Mouse (Mus musculus) heart, embryonic 16.5 days (tissue): ENCODE results near the gene Pithd1. TPM values are rescaled to one million over a fixed set of nuclear protein-coding genes. Genes with fewer than 3 reads are reported as not detected.

Experiments
- ATAC-seq: fragments of 200-750 bp; cut with Nextera tagmentation; replicated peaks from 2 replicates; pipeline ENCODE4 v1.8.0; 2017; ENCODE audit warnings: moderate number of reproducible peaks; ENCODE audit not compliant: insufficient read depth, low FRiP score; ENCODE audit errors: extremely low read depth
- H3K27ac ChIP-seq: fragments of 300-500 bp; sonication (generic); 2 replicates; pipeline ENCODE4 v1.5.1; 2014; ENCODE audit warnings: mild to moderate bottlenecking, low read length, control low read depth, moderate library complexity
- H3K27me3 ChIP-seq: fragments of 300-500 bp; sonication (generic); 2 replicates; pipeline ENCODE4 v1.6.1; 2014; ENCODE audit warnings: low read length, mixed read lengths; ENCODE audit not compliant: control insufficient read depth, insufficient read depth
- H3K36me3 ChIP-seq: fragments of 300-500 bp; sonication (generic); 2 replicates; pipeline ENCODE4 v1.6.1; 2014; ENCODE audit not compliant: control insufficient read depth, insufficient read depth
- H3K4me1 ChIP-seq: fragments of 300-500 bp; sonication (generic); 2 replicates; pipeline ENCODE4 v1.6.1; 2014; ENCODE audit warnings: low read length, mixed read lengths; ENCODE audit not compliant: control insufficient read depth, insufficient read depth
- H3K4me2 ChIP-seq: fragments of 300-500 bp; sonication (generic); 2 replicates; pipeline ENCODE4 v1.6.1; 2014; ENCODE audit warnings: low read depth, mild to moderate bottlenecking, control low read depth, low read length
- H3K4me3 ChIP-seq: fragments of 300-500 bp; sonication (generic); 2 replicates; pipeline ENCODE4 v1.5.1; 2014; ENCODE audit warnings: mild to moderate bottlenecking, control low read depth, low read length
- H3K9ac ChIP-seq: fragments of 300-500 bp; sonication (generic); 2 replicates; pipeline ENCODE4 v1.6.1; 2014; ENCODE audit warnings: low read length, control low read depth
- H3K9me3 ChIP-seq: fragments of 300-500 bp; sonication (generic); replicated peaks from 2 replicates; pipeline ENCODE4 v1.6.1; 2016; ENCODE audit warnings: low read length; ENCODE audit not compliant: control insufficient read depth
- WGBS: fragments of 180-500 bp; shearing (Covaris S2); extraction: QIAGEN DNeasy Blood & Tissue Kit; methylation state at CpG from one replicate; pipeline ENCODE4 v1.1.7; 2014; 5-methylcytosine and 5-hydroxymethylcytosine counted together
- polyA plus RNA-seq: library from polyadenylated mRNA; unstranded; fragments of >200 nt; fragmentation: Nextera tagmentation; extraction: Ambion mirVana; gene quantifications from 2 replicates; pipeline ENCODE4 v1.2.1, GENCODE M21; 2015

The Pithd1 gene
- 45.1 and 64.5 TPM in 2 replicates for polyA plus RNA-seq

- peaks cover 8% of the 10 kb centered on the region for H3K36me3 ChIP-seq
- peak within 1 kb of the TSS; percentile 96 for H3K4me2 ChIP-seq
- no peaks in the 10 kb centered on the region for H3K27me3 ChIP-seq
- peak within 1 kb of the TSS; percentile 97 for H3K4me3 ChIP-seq
- WGBS: under 1% methylated on average over 78 of the region's 81 CpGs
- peak within 1 kb of the TSS; percentile 83 for H3K27ac ChIP-seq
- peak; percentile 88 for ATAC-seq
- no peaks in the 10 kb centered on the region; the same call in 1 of the 2 replicates for H3K9me3 ChIP-seq
- peak within 1 kb of the TSS; percentile 97 for H3K9ac ChIP-seq
- H3K4me1 ChIP-seq: peaks cover 11% of the 10 kb centered on the region
Measured at GRCm38 (mm10) chr4:135986943-135987710, at the start of gene Pithd1. Gene Pithd1 (minus strand): TSS chr4:135987264.

- WGBS: 75% methylated on average over 4 of the region's 4 CpGs
Measured at GRCm38 (mm10) chr4:136035078-136035477, 48.0 kb upstream of the Pithd1 start.

GRCm38 (mm10) chr4:136033231-136033630 is 46.2 kb upstream of the Pithd1 start:
- 69% methylated on average over 1 of the region's 1 CpGs for WGBS
- Histone ChIP-seq H3K4me1 (peaks cover 7% of the 10 kb centered on the region), H3K9ac (no peak overlapping the region)

More at GRCm38 (mm10) chr4:136035078-136035477, 48.0 kb upstream of the Pithd1 start:
- no peaks in the 10 kb centered on the region for H3K36me3 ChIP-seq
- H3K9me3 ChIP-seq: no peaks in the 10 kb centered on the region; the same call in 1 of the 2 replicates
- no peak for ATAC-seq
- no peak overlapping the region for H3K4me3 ChIP-seq
- no peak overlapping the region for H3K27ac ChIP-seq
- H3K4me1 ChIP-seq: peaks cover 7% of the 10 kb centered on the region
- H3K9ac ChIP-seq: no peak overlapping the region
- H3K4me2 ChIP-seq: no peak overlapping the region
- H3K27me3 ChIP-seq: no peaks in the 10 kb centered on the region

GRCm38 (mm10) chr4:136030968-136031909 is 44.2 kb upstream of the Pithd1 start:
- peak overlapping the region; percentile 25; the same call in 1 of the 2 replicates for H3K4me2 ChIP-seq
- peaks cover 7% of the 10 kb centered on the region for H3K4me1 ChIP-seq
- H3K27me3 ChIP-seq: no peaks in the 10 kb centered on the region
- no peaks in the 10 kb centered on the region for H3K36me3 ChIP-seq
- WGBS: 5% methylated on average over 8 of the region's 8 CpGs
- H3K4me3 ChIP-seq: no peak overlapping the region
- no peaks in the 10 kb centered on the region; the same call in 1 of the 2 replicates for H3K9me3 ChIP-seq
- 0 out of 2 replicates have a peak overlapping the region, but pooled peaks have one; percentile 26 for H3K9ac ChIP-seq
- peak overlapping the region; percentile 70 for H3K27ac ChIP-seq
- peak; percentile 75 for ATAC-seq

More at GRCm38 (mm10) chr4:136033231-136033630, 46.2 kb upstream of the Pithd1 start:
- Histone ChIP-seq H3K9me3 (no peaks in the 10 kb centered on the region; the same call in 1 of the 2 replicates), H3K27ac (no peak overlapping the region), H3K4me2 (no peak overlapping the region), H3K27me3 (no peaks in the 10 kb centered on the region), H3K4me3 (no peak overlapping the region), H3K36me3 (no peaks in the 10 kb centered on the region)
- ATAC-seq: no peak

GRCm38 (mm10) chr4:136028689-136029088 is 41.6 kb upstream of the Pithd1 start:
- Histone ChIP-seq H3K9ac (no peak overlapping the region), H3K36me3 (no peaks in the 10 kb centered on the region), H3K9me3 (no peaks in the 10 kb centered on the region), H3K4me1 (peaks cover 7% of the 10 kb centered on the region), H3K4me3 (no peak overlapping the region), H3K27ac (no peak overlapping the region; the same call in 1 of the 2 replicates), H3K4me2 (no peak overlapping the region), H3K27me3 (no peaks in the 10 kb centered on the region)
- WGBS: 61% methylated on average over 5 of the region's 5 CpGs
- no peak for ATAC-seq

GRCm38 (mm10) chr4:136028132-136028564 is 41.1 kb upstream of the Pithd1 start:
- Histone ChIP-seq H3K27ac (peak overlapping the region; percentile 36; the same call in 1 of the 2 replicates), H3K9me3 (no peaks in the 10 kb centered on the region), H3K4me2 (peak overlapping the region; percentile 7; the same call in 1 of the 2 replicates), H3K9ac (no peak overlapping the region), H3K36me3 (no peaks in the 10 kb centered on the region), H3K4me3 (no peak overlapping the region), H3K27me3 (no peaks in the 10 kb centered on the region), H3K4me1 (peaks cover 7% of the 10 kb centered on the region)
- WGBS: 77% methylated on average over 19 of the region's 19 CpGs
- no peak for ATAC-seq

GRCm38 (mm10) chr4:136027416-136028131 is 40.5 kb upstream of the Pithd1 start:
- no peaks in the 10 kb centered on the region for H3K36me3 ChIP-seq
- H3K9me3 ChIP-seq: no peaks in the 10 kb centered on the region
- H3K4me3 ChIP-seq: no peak overlapping the region
- ATAC-seq: no peak
- peak overlapping the region; percentile 36; the same call in 1 of the 2 replicates for H3K27ac ChIP-seq
- peaks cover 7% of the 10 kb centered on the region for H3K4me1 ChIP-seq
- no peak overlapping the region for H3K4me2 ChIP-seq
- H3K9ac ChIP-seq: no peak overlapping the region
- H3K27me3 ChIP-seq: no peaks in the 10 kb centered on the region
- WGBS: 66% methylated on average over 8 of the region's 8 CpGs

GRCm38 (mm10) chr4:136025350-136025749 is 38.3 kb upstream of the Pithd1 start:
- H3K9ac ChIP-seq: no peak overlapping the region
- H3K4me3 ChIP-seq: no peak overlapping the region
- H3K36me3 ChIP-seq: no peaks in the 10 kb centered on the region
- no peaks in the 10 kb centered on the region for H3K27me3 ChIP-seq
- no peak overlapping the region for H3K4me2 ChIP-seq
- peaks cover 3% of the 10 kb centered on the region; the same call in 1 of the 2 replicates for H3K4me1 ChIP-seq
- H3K9me3 ChIP-seq: no peaks in the 10 kb centered on the region
- no peak overlapping the region for H3K27ac ChIP-seq
- ATAC-seq: no peak
- WGBS: 48% methylated on average over 1 of the region's 1 CpGs
